Mouse (Mus musculus): ENCODE measurements around the gene Eml1. TPM values are rescaled to one million over a fixed set of nuclear protein-coding genes. Genes with fewer than 3 reads are reported as not detected.

Gene Eml1
- total and polyA plus RNA-seq, 2 experiments from 2014 or later, result 61.3 to 69.3 TPM

GRCm38 (mm10) chr12:108564910-108565506, 194.3 kb downstream of the Eml1 start:
- TF ChIP-seq EP300 (IDR thresholded peaks at IDR 0.05; ENCODE audit: low read depth) (no peak), CTCF (IDR thresholded peaks at IDR 0.05; ENCODE audit: low read depth) (no peak)
- Histone ChIP-seq H3K9me3 (replicated peaks; ENCODE audit: control insufficient read depth, low read length) (no peaks in the 10 kb centered on the region), H3K4me3 (ENCODE audit: low read depth, low read length) (no peak overlapping the region), H3K27ac (ENCODE audit: low read depth) (no peak overlapping the region), H3K4me1 (ENCODE audit: control insufficient read depth, insufficient read depth) (no peaks in the 10 kb centered on the region), H3K27me3 (ENCODE audit: control insufficient read depth, insufficient read depth, low read length) (no peaks in the 10 kb centered on the region), H3K36me3 (replicated peaks; ENCODE audit: control insufficient read depth, insufficient read depth, low read length) (no peaks in the 10 kb centered on the region), H3K4me2 (ENCODE audit: low read depth, low read length) (no peak overlapping the region), H3K9ac (replicated peaks; ENCODE audit: low read depth, low read length) (no peak overlapping the region)
- ATAC-seq (ENCODE audit: insufficient read depth, low read depth), result no peak
- WGBS, result 83% methylated on average over 12 of the region's 12 CpGs
- no peak for DNase-seq (ENCODE audit: low spot score)

GRCm38 (mm10) chr12:108579156-108579871, 208.6 kb downstream of the Eml1 start:
- TF ChIP-seq CTCF (IDR thresholded peaks at IDR 0.05; ENCODE audit: low read depth) (no peak), EP300 (IDR thresholded peaks at IDR 0.05; ENCODE audit: low read depth) (no peak)
- DNase-seq (ENCODE audit: low spot score) (no peak), ATAC-seq (ENCODE audit: insufficient read depth, low read depth) (no peak)
- no peak overlapping the region for H3K9ac ChIP-seq (replicated peaks; ENCODE audit: low read depth, low read length)
- H3K4me3 ChIP-seq (ENCODE audit: low read depth, low read length), result no peak overlapping the region
- no peak overlapping the region for H3K27ac ChIP-seq (ENCODE audit: low read depth)
- H3K9me3 ChIP-seq (replicated peaks; ENCODE audit: control insufficient read depth, low read length), result no peaks in the 10 kb centered on the region
- H3K4me2 ChIP-seq (ENCODE audit: low read depth, low read length), result no peak overlapping the region
- H3K4me1 ChIP-seq (ENCODE audit: control insufficient read depth, insufficient read depth), result no peaks in the 10 kb centered on the region
- 0 out of 2 replicates have a peak, but pooled peaks cover 3% of the 10 kb centered on the region for H3K36me3 ChIP-seq (replicated peaks; ENCODE audit: control insufficient read depth, insufficient read depth, low read length)
- no peaks in the 10 kb centered on the region for H3K27me3 ChIP-seq (ENCODE audit: control insufficient read depth, insufficient read depth, low read length)
- 69% methylated on average over 7 of the region's 7 CpGs for WGBS

- no peak overlapping the region for H3K4me2 ChIP-seq (ENCODE audit: low read depth, low read length)
- no peak overlapping the region for H3K27ac ChIP-seq (ENCODE audit: low read depth)
- H3K4me3 ChIP-seq (ENCODE audit: low read depth, low read length), result no peak overlapping the region
- peaks cover 4% of the 10 kb centered on the region; the same call in 1 of the 2 replicates for H3K36me3 ChIP-seq (replicated peaks; ENCODE audit: control insufficient read depth, insufficient read depth, low read length)
- no peaks in the 10 kb centered on the region for H3K27me3 ChIP-seq (ENCODE audit: control insufficient read depth, insufficient read depth, low read length)
- 61% methylated on average over 1 of the region's 1 CpGs for WGBS
- no peak overlapping the region for H3K9ac ChIP-seq (replicated peaks; ENCODE audit: low read depth, low read length)
- 0 out of 2 replicates have a peak, but pooled peaks cover 3% of the 10 kb centered on the region for H3K9me3 ChIP-seq (replicated peaks; ENCODE audit: control insufficient read depth, low read length)
- no peak for TF ChIP-seq EP300 (IDR thresholded peaks at IDR 0.05; ENCODE audit: low read depth)
- TF ChIP-seq CTCF (IDR thresholded peaks at IDR 0.05; ENCODE audit: low read depth), result no peak
- DNase-seq (ENCODE audit: low spot score), result no peak
- H3K4me1 ChIP-seq (ENCODE audit: control insufficient read depth, insufficient read depth), result no peaks in the 10 kb centered on the region
- ATAC-seq (ENCODE audit: insufficient read depth, low read depth), result no peak
These were observed 213.0 kb downstream of the Eml1 start for GRCm38 (mm10) chr12:108583775-108584174.

Other genes starting within 250 kb of the Eml1 start
- gene Setd3, start 191.6 kb upstream of the Eml1 start, total RNA-seq (2014; rRNA removed; ENCODE audit: low replicate concordance), result 54.8 and 61.3 TPM in 2 replicates
- gene Setd3, start 191.6 kb upstream of the Eml1 start, polyA plus RNA-seq (2015; fragmentation: Nextera tagmentation; extraction: Ambion mirVana), result 54.5 and 56.2 TPM in 2 replicates
- 4.3 and 8.2 TPM in 2 replicates for gene Ccnk, start 191.4 kb upstream of the Eml1 start, total RNA-seq (2014; rRNA removed; ENCODE audit: low replicate concordance)
- gene Ccnk, start 191.4 kb upstream of the Eml1 start, polyA plus RNA-seq (2015; fragmentation: Nextera tagmentation; extraction: Ambion mirVana), result 1.5 and 1.7 TPM in 2 replicates
- gene Ccdc85c, start 95.5 kb upstream of the Eml1 start, total RNA-seq (2014; rRNA removed; ENCODE audit: low replicate concordance), result 44.7 and 56.2 TPM in 2 replicates
- 6.9 and 7.8 TPM in 2 replicates for gene Ccdc85c, start 95.5 kb upstream of the Eml1 start, polyA plus RNA-seq (2015; fragmentation: Nextera tagmentation; extraction: Ambion mirVana)
- 0.70 and 5.0 TPM in 2 replicates for gene Hhipl1, start 64.7 kb upstream of the Eml1 start, total RNA-seq (2014; rRNA removed; ENCODE audit: low replicate concordance)
- 0.58 and 0.61 TPM in 2 replicates for gene Hhipl1, start 64.7 kb upstream of the Eml1 start, polyA plus RNA-seq (2015; fragmentation: Nextera tagmentation; extraction: Ambion mirVana)
- 1.0 and 3.6 TPM in 2 replicates for gene Cyp46a1, start 36.6 kb upstream of the Eml1 start, total RNA-seq (2014; rRNA removed; ENCODE audit: low replicate concordance)
- gene Cyp46a1, start 36.6 kb upstream of the Eml1 start, polyA plus RNA-seq (2015; fragmentation: Nextera tagmentation; extraction: Ambion mirVana), result 3.0 and 3.1 TPM in 2 replicates
- gene Evl, start 183.8 kb downstream of the Eml1 start, total RNA-seq (2014; rRNA removed; ENCODE audit: low replicate concordance), result 39.5 and 54.2 TPM in 2 replicates
- 22.4 and 26.6 TPM in 2 replicates for gene Evl, start 183.8 kb downstream of the Eml1 start, polyA plus RNA-seq (2015; fragmentation: Nextera tagmentation; extraction: Ambion mirVana)

All from heart, postnatal 0 days (tissue).